Mouse (Mus musculus) olfactory bulb, adult 2 months (tissue): ENCODE results near the gene Tor3a.

Source experiments
- CTCF ChIP-seq: fragments of 200-500 bp; IDR thresholded peaks from 2 replicates; pipeline ENCODE4 v1.5.1; 2012; ENCODE audit warnings: low read depth, mild to moderate bottlenecking, low read length, moderate library complexity; ENCODE audit not compliant: insufficient read depth
- POLR2A ChIP-seq: fragments of 200-500 bp; IDR thresholded peaks from 2 replicates; pipeline ENCODE4 v1.6.1; 2012; ENCODE audit warnings: mild to moderate bottlenecking, low read depth, low read length, moderate library complexity; ENCODE audit not compliant: insufficient read depth

DNA sequence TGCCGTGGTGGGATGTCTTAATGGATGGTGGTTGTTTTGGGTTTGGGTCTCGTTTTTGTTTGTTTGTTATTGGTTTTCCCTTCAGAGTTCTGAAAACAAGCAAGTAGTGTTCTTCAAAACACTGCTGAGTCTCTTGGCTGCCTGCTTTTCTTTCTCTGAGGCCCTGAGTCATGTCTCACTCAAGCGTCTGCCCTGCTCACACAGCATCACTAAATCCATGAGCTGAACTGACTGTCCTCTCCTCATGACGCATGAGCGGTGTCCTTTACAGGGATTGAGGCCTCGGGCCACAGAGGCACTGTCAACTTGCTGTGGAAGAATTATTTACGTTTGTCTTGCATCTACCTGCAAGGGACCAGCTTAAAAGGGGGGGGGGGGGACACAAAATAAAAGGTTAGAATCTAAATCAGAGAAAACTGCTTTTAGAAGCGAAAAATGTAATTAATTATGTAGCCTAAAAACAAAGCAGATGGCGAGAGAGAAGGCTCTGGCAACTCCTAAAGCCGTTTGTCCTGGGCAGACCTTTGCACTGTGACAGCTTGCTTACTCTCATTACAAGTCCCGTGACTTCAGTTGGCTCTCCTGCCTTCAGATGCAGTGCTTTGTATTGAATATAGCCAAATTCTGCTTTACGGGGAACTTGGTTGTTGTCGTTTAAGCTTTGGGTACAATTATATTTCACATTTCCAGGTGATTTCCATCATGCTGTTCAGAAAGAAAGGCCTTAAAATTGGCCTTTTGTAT lies 29.2 kb downstream of the Tor3a start:
- TF ChIP-seq CTCF (no peak), POLR2A (no peak)
